Mouse (Mus musculus) layer of hippocampus, adult 9-11 months (tissue): ENCODE results near the gene Myoc.
"Not testable (repeated sequence)": the region's sequence is repeated elsewhere in the genome, so short reads cannot be mapped to it uniquely, and the experiment has no call there.

ENCODE experiments used
- DNase-seq: peaks from one replicate; pipeline ENCODE4 v3.0.0; 2022

The Myoc gene

GRCm38 (mm10) chr1:162639051-162639750 is at the start of gene Myoc:
Gene Myoc (plus strand): TSS chr1:162639155.
- no peak for DNase-seq

GRCm38 (mm10) chr1:162589443-162589842 is 49.5 kb upstream of the Myoc start:
- peak; percentile 19 for DNase-seq

- no peak for DNase-seq
These were observed 48.4 kb upstream of the Myoc start for GRCm38 (mm10) chr1:162590415-162590997.

GRCm38 (mm10) chr1:162597379-162598102 is 41.4 kb upstream of the Myoc start:
- DNase-seq, result no peak

GRCm38 (mm10) chr1:162599617-162600016 is 39.3 kb upstream of the Myoc start:
- no peak for DNase-seq

- DNase-seq, result no peak
These were observed 37.7 kb upstream of the Myoc start for GRCm38 (mm10) chr1:162601288-162601687.

GRCm38 (mm10) chr1:162608127-162608526 is 30.8 kb upstream of the Myoc start:
- no peak for DNase-seq

- no peak for DNase-seq
These were observed 29.2 kb upstream of the Myoc start for GRCm38 (mm10) chr1:162609633-162610250.

- no peak for DNase-seq
These were observed 27.8 kb upstream of the Myoc start for GRCm38 (mm10) chr1:162611191-162611590.

- peak; percentile 42 for DNase-seq
These were observed 23.4 kb upstream of the Myoc start for GRCm38 (mm10) chr1:162615511-162615910.

GRCm38 (mm10) chr1:162620487-162620886 is 18.5 kb upstream of the Myoc start:
- no peak for DNase-seq

- no peak for DNase-seq
These were observed 15.1 kb upstream of the Myoc start for GRCm38 (mm10) chr1:162623895-162624294.

- DNase-seq, result no peak
These were observed 13.7 kb upstream of the Myoc start for GRCm38 (mm10) chr1:162625229-162625628.

GRCm38 (mm10) chr1:162627821-162628220 is 11.1 kb upstream of the Myoc start:
- not testable (repeated sequence) for DNase-seq

GRCm38 (mm10) chr1:162628326-162628725 is 10.6 kb upstream of the Myoc start:
- not testable (repeated sequence) for DNase-seq

- not testable (repeated sequence) for DNase-seq
These were observed 3.5 kb upstream of the Myoc start for GRCm38 (mm10) chr1:162635291-162635931.

GRCm38 (mm10) chr1:162636516-162636915 is 2.4 kb upstream of the Myoc start:
- DNase-seq, result no peak

- no peak for DNase-seq
These were observed 420 bp upstream of the Myoc start for GRCm38 (mm10) chr1:162638535-162638934.

- DNase-seq, result no peak
These were observed 906 bp downstream of the Myoc start for GRCm38 (mm10) chr1:162639861-162640260.

GRCm38 (mm10) chr1:162642591-162642990 is 3.6 kb downstream of the Myoc start:
- DNase-seq, result no peak

GRCm38 (mm10) chr1:162643752-162644151 is 4.8 kb downstream of the Myoc start:
- DNase-seq, result peak; percentile 83

GRCm38 (mm10) chr1:162646083-162646686 is 7.2 kb downstream of the Myoc start:
- no peak for DNase-seq

- DNase-seq, result no peak
These were observed 9.5 kb downstream of the Myoc start for GRCm38 (mm10) chr1:162648416-162648815.
